Mouse (Mus musculus): ENCODE results near the gene Prkd3.

Prkd3 gene

GRCm38 (mm10) chr17:78936466-78937228 lies 84.0 kb downstream of the Prkd3 start, which contains the start of the genes Cebpz and Ndufaf7:
Gene Cebpz (minus strand): TSS chr17:78937066.
Gene Ndufaf7 (plus strand): TSS chr17:78937136.
- DNase-seq (ENCODE audit: low spot score in 2 of 2), result peak; percentile 92 to 99

GRCm38 (mm10) chr17:78935857-78936256 lies 84.8 kb downstream of the Prkd3 start:
- no peak for DNase-seq (ENCODE audit: low spot score in 2 of 2)

DNA sequence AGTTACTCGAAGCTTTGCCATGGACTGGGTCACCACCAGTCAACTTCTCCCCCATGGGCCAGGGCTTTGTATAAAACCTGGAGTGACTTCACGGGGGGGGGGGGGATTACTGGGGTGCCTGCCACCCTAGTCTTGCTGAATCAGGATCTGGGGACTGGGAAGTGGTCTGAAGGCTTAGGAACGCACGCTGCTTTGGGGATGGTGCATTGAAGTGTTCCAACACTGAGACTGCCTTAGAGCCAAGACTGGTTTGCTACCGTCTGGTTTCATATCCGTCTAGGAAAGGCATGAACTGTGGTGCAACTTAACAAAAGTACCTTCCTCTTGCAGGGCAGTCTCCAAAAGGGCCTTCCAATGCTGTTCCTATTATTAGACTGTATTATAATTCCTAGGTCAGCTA lies 102.9 kb downstream of the Prkd3 start:
- no peak for DNase-seq (ENCODE audit: low spot score in 2 of 2)

DNA sequence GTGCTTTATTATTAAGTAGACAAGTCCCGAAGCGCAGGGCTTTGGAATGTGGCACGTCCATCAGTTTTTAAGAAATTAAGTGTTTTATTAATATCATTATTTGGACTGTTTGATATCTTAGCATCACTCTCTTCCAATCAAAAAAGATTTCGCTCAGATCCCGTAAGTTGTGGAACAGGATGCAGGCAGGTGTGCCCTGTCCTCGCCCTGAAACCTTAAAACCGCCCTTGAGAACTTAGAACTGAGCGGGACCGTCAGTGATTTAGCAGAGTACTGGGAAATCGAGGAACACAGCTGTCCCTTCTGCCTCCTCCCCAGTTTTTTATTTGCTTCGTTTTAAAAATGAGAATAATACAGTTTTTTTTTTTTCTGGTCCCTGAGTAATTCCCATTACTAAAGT lies 103.7 kb downstream of the Prkd3 start:
- DNase-seq (ENCODE audit: low spot score in 2 of 2), result no peak

- peak; percentile 92 for DNase-seq (ENCODE audit: low spot score in 2 of 2)
These were observed 104.2 kb downstream of the Prkd3 start, which contains the start of gene Cebpzos for GRCm38 (mm10) chr17:78916369-78916813. Gene Cebpzos (plus strand): TSS chr17:78916500.

- DNase-seq (ENCODE audit: low spot score in 2 of 2), result no peak
These were observed 104.8 kb downstream of the Prkd3 start for GRCm38 (mm10) chr17:78915772-78916171.

DNA sequence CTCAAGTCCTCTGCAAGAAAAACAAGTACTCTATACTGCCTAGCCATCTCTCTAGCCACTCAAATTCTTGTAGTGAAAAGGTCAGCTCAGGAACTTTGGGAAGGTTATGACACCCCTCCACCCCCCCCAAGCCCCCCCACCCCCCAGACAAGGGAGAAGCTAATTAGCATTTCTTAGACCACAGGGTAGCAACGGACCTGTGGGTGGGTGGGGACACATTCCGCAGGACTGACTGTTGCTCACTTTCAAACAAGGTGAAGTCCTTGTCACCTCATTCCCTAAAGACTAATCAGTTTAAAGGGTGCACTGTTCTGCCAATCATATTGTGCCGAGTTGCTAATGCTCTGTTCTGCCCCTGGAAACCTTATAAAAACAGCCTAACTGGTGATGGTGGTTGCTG lies 106.7 kb downstream of the Prkd3 start:
- no peak for DNase-seq (ENCODE audit: low spot score in 2 of 2)

DNA sequence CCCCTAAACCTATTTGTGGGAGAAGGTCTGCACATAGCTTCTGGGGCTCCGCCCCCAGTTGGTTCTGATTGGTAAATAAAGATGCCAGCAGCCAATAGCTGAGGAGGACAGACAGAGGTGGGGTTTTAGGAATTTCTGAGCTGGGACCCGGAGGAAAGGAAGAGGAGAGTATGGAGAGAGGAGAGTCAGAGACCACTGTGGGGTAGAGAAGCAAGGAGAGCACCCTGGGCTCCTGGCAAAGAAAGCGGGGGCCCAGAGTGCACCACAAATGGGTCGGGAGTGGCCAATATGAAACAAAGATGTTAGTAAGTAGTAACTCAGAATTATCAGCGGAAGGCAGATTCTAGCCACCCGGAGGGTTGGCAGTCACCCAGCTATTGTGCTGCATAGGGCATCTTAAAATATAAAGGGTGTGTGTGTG lies 107.7 kb downstream of the Prkd3 start:
- peak in 1 of 2 experiments; percentile 50 for DNase-seq (ENCODE audit: low spot score in 2 of 2)

DNA sequence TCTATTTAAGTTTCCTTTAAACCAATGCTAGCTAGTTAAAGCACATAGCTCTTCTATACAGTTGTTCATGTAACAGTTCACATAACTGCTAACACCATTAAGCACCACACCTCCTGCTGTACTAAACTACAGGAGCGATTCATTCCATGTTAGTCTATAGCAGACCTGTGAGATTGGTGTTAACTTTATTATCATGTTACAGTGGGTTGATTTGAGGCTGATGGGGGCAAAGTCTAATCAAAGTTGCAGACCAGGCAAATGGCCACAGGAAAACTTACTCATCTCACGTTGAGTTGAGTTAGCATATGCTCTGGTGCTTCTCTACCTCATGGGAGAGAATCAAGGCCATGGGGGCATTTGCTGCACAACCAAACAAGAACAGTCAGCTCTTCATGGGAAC lies 111.2 kb downstream of the Prkd3 start:
- no peak for DNase-seq (ENCODE audit: low spot score in 2 of 2)

- DNase-seq (ENCODE audit: low spot score in 2 of 2), result no peak
These were observed 113.7 kb downstream of the Prkd3 start, which contains the start of gene Sult6b1 for GRCm38 (mm10) chr17:78906892-78907291. Gene Sult6b1 (minus strand): TSS chr17:78906992.

DNA sequence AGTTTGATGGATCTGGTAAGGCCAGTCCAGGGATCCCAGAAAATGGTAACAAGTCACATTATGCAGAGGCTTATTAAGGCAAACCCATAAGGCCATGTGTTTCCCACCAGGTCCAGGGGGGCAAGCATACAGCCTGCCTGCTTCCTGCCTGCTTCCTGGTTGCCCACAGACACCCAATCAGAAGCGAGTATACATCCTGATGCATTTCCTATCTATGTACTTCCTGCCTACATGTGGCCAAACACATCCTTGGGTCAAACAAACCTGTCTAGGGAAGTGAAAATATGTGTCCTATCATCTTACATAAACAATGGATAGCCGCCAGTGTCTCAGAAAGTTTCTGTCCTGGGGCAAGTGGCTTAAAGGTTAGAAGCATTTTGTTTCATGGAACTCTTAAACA lies 117.5 kb downstream of the Prkd3 start:
- no peak for DNase-seq (ENCODE audit: low spot score in 2 of 2)

Data from spleen, postnatal 10 days (tissue).